Mouse (Mus musculus) CH12.LX (cell line): Measurements from ENCODE around the gene Ppm1n. TPM values are rescaled to one million over a fixed set of nuclear protein-coding genes. Genes with fewer than 3 reads are reported as not detected.

ENCODE experiments used
- DNase-seq: peaks from one replicate; pipeline ENCODE4 v3.0.0-alpha.2; 2013; ENCODE audit errors: extremely low read depth
- H3K27ac ChIP-seq: 2 replicates; pipeline ENCODE4 v1.5.1; 2012; ENCODE audit warnings: low read depth, mild to moderate bottlenecking, control low read depth, moderate library complexity; ENCODE audit not compliant: insufficient read depth
- H3K27me3 ChIP-seq: replicated peaks from 2 replicates; pipeline ENCODE3; 2012; ENCODE audit warnings: inconsistent platforms
- H3K36me3 ChIP-seq, 2 experiments: replicated peaks in 1 of 2; 2 replicates each; pipeline versions ENCODE3 to v1.6.1; 2012; ENCODE audit warnings: inconsistent platforms in 1 of 2, low read length in 1 of 2, mild to moderate bottlenecking in 1 of 2, mixed read lengths in 1 of 2, moderate library complexity in 1 of 2; ENCODE audit not compliant: control insufficient read depth in 1 of 2, insufficient read depth in 1 of 2
- H3K4me1 ChIP-seq, 2 experiments: 2 replicates each; pipeline ENCODE4 v1.6.1; 2012; ENCODE audit warnings: inconsistent platforms in 1 of 2, moderate library complexity in 1 of 2; ENCODE audit not compliant: insufficient read depth in 2 of 2, control insufficient read depth in 1 of 2
- H3K4me2 ChIP-seq: 2 replicates; pipeline ENCODE4 v1.6.1; 2012; ENCODE audit warnings: low read depth, mild to moderate bottlenecking, control low read depth; ENCODE audit not compliant: poor library complexity, insufficient read depth, severe bottlenecking
- H3K4me3 ChIP-seq, 3 experiments: fragments of 150-350 bp in 1 of 3; sonication (generic) in 1 of 3; replicated peaks in 1 of 3; 2 replicates each; pipeline versions ENCODE3 to v1.5.1; 2011 to 2012; ENCODE audit warnings: low read depth in 2 of 3, low read length in 2 of 3, mild to moderate bottlenecking in 2 of 3, moderate library complexity in 2 of 3, control low read depth in 1 of 3, improper control_type of control experiment in 1 of 3, inconsistent platforms in 1 of 3, mixed read lengths in 1 of 3; ENCODE audit not compliant: poor library complexity in 1 of 3
- H3K79me2 ChIP-seq: replicated peaks from 2 replicates; pipeline ENCODE4 v1.6.1; 2012; ENCODE audit warnings: mild to moderate bottlenecking, moderate library complexity; ENCODE audit not compliant: control insufficient read depth, poor library complexity, insufficient read depth, severe bottlenecking; ENCODE audit errors: extremely low read depth
- H3K9ac ChIP-seq: 2 replicates; pipeline ENCODE4 v1.6.1; 2012; ENCODE audit warnings: low read depth, mild to moderate bottlenecking, control low read depth, moderate library complexity; ENCODE audit not compliant: insufficient read depth
- H3K9me3 ChIP-seq: replicated peaks from 2 replicates; pipeline ENCODE3; 2012; ENCODE audit warnings: low read length, inconsistent platforms, mixed read lengths
- CHD1 ChIP-seq: IDR thresholded peaks from 2 replicates; pipeline ENCODE4 v1.6.1; 2012; ENCODE audit warnings: low read depth, low read length, improper control_type of control experiment, inconsistent platforms
- CHD2 ChIP-seq: IDR thresholded peaks from 2 replicates; pipeline ENCODE4 v1.6.1; 2011; ENCODE audit warnings: low read length, improper control_type of control experiment
- CTCF ChIP-seq, 2 experiments: IDR thresholded peaks in 1 of 2; conservative IDR thresholded peaks in 1 of 2; 2 replicates each; pipeline ENCODE4 v1.5.1; 2011 to 2012; ENCODE audit warnings: low read depth in 2 of 2, low read length in 2 of 2, improper control_type of control experiment in 1 of 2, inconsistent platforms in 1 of 2, mild to moderate bottlenecking in 1 of 2, moderate library complexity in 1 of 2
- E2F4 ChIP-seq: IDR thresholded peaks from 2 replicates; pipeline ENCODE4 v1.6.1; 2011; ENCODE audit warnings: low read depth, low read length, improper control_type of control experiment; ENCODE audit not compliant: insufficient replicate concordance
- ELF1 ChIP-seq: IDR thresholded peaks from 2 replicates; pipeline ENCODE4 v1.6.1; 2014; ENCODE audit warnings: low read depth, mild to moderate bottlenecking, inconsistent platforms, low read length, improper control_type of control experiment
- EP300 ChIP-seq: IDR thresholded peaks from 2 replicates; pipeline ENCODE4 v1.6.1; 2011; ENCODE audit warnings: low read length, improper control_type of control experiment
- ETS1 ChIP-seq: conservative IDR thresholded peaks from 2 replicates; pipeline ENCODE4 v1.6.1; 2012; ENCODE audit warnings: low read depth, mild to moderate bottlenecking, inconsistent platforms, low read length, improper control_type of control experiment, moderate library complexity
- GABPA ChIP-seq: IDR thresholded peaks from 2 replicates; pipeline ENCODE4 v1.6.1; 2012; ENCODE audit warnings: low read depth, low read length, improper control_type of control experiment, inconsistent platforms; ENCODE audit not compliant: insufficient replicate concordance
- JUN ChIP-seq: IDR thresholded peaks from 2 replicates; pipeline ENCODE4 v1.6.1; 2011; ENCODE audit warnings: low read depth, mild to moderate bottlenecking, low read length, improper control_type of control experiment, moderate library complexity; ENCODE audit not compliant: insufficient read depth
- MAFK ChIP-seq: IDR thresholded peaks from 2 replicates; pipeline ENCODE4 v1.6.1; 2011; ENCODE audit warnings: low read length, improper control_type of control experiment; ENCODE audit not compliant: insufficient replicate concordance
- MAX ChIP-seq: IDR thresholded peaks from 2 replicates; pipeline ENCODE4 v1.6.1; 2011; ENCODE audit warnings: low read length, improper control_type of control experiment
- MYC ChIP-seq: IDR thresholded peaks from 2 replicates; pipeline ENCODE4 v1.6.1; 2011; ENCODE audit warnings: low read depth, mild to moderate bottlenecking, improper control_type of control experiment, low read length
- NELFE ChIP-seq: IDR thresholded peaks from 2 replicates; pipeline ENCODE4 v1.6.1; 2011; ENCODE audit warnings: low read depth, low read length, improper control_type of control experiment
- PAX5 ChIP-seq: IDR thresholded peaks from 2 replicates; pipeline ENCODE4 v1.6.1; 2012; ENCODE audit warnings: low read length, inconsistent platforms, mixed read lengths
- RAD21 ChIP-seq: IDR thresholded peaks from 2 replicates; pipeline ENCODE4 v1.6.1; 2011; ENCODE audit warnings: low read depth, mild to moderate bottlenecking, low read length, improper control_type of control experiment, moderate library complexity
- RCOR1 ChIP-seq: conservative IDR thresholded peaks from 2 replicates; pipeline ENCODE4 v1.6.1; 2012; ENCODE audit warnings: low read depth, mild to moderate bottlenecking, inconsistent platforms, low read length, improper control_type of control experiment
- UBTF ChIP-seq: IDR thresholded peaks from 2 replicates; pipeline ENCODE4 v1.6.1; 2012; ENCODE audit warnings: low read depth, mild to moderate bottlenecking, inconsistent platforms, low read length, improper control_type of control experiment, moderate library complexity
- USF2 ChIP-seq: conservative IDR thresholded peaks from 2 replicates; pipeline ENCODE4 v1.6.1; 2011; ENCODE audit warnings: low read depth, low read length, improper control_type of control experiment
- dilution Hi-C: fragments of 300-500 bp; cut with MboI; formaldehyde crosslinking; loops from 2 replicates; pipeline ENCODE4 v1.14.3; 2020; ENCODE audit warnings: low sequenced_read_pairs; ENCODE audit not compliant: extremely low pct_unique_long_range_greater_than_20kb, extremely low pct_ligation_motif_present
- in situ Hi-C: fragments of 300-500 bp; cut with MboI; formaldehyde crosslinking; loops from 3 replicates; pipeline ENCODE4 v1.14.3; 2019; ENCODE audit warnings: low sequenced_read_pairs, low pct_ligation_motif_present, low pct_unique_long_range_greater_than_20kb, mixed read lengths
- polyA plus RNA-seq: library from polyadenylated mRNA; unstranded; fragments of >175 nt; gene quantifications from 2 replicates; pipeline ENCODE4 v1.2.1, GENCODE M21; 2012; ENCODE audit warnings: low read depth; ENCODE audit not compliant: insufficient read length
- total RNA-seq, 2 experiments: library from RNA; depleted of rRNA; stranded (reverse); fragments of 300-350 nt in 1 of 2; fragments of >200 nt in 1 of 2; gene quantifications; 2 replicates each; pipeline ENCODE4 v1.2.3; 2012 to 2014

Ppm1n gene
- total and polyA plus RNA-seq, 3 experiments, result not detected

DNA sequence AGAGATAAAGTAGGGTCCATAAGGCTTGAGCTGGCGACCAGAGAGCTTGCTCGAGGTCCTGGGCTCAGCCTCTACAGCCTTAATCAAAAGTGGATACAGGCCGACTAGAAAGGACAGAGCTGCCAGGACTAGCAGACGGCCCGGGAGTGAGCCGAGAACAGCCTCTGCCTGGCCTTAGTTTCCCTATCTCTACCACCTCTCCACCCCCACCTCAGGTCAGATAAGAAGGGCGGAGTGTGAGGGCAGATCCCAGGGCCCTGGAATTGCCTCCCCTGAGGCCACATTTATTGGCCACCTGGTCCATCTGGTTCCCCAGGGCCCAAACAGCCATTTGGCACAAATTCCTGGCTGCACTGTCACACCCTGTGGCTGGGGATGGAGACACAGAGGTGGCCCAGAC lies 14.7 kb downstream of the Ppm1n start:
- no peak for DNase-seq
- H3K4me2 ChIP-seq, result no peak overlapping the region
- peaks cover 27 to 45% of the 10 kb centered on the region in 2 experiments for H3K4me1 ChIP-seq
- H3K27ac ChIP-seq, result peak overlapping the region; percentile 94
- H3K9ac ChIP-seq, result no peak overlapping the region
- dilution Hi-C loops, result no loop called here
- H3K79me2 ChIP-seq, result peaks cover 53% of the 10 kb centered on the region
- in situ Hi-C loops, result no loop called here
- H3K27me3 ChIP-seq, result no peaks in the 10 kb centered on the region
- peaks cover 57 to 64% of the 10 kb centered on the region in 2 experiments for H3K36me3 ChIP-seq
- no peaks in the 10 kb centered on the region for H3K9me3 ChIP-seq
- TF ChIP-seq ETS1, result no peak
- TF ChIP-seq MAFK, result no peak
- TF ChIP-seq RCOR1, result no peak
- TF ChIP-seq NELFE, result no peak
- TF ChIP-seq MAX, result no peak
- TF ChIP-seq UBTF, result no peak
- TF ChIP-seq CHD2, result no peak
- TF ChIP-seq CTCF (conservative IDR thresholded peaks at IDR 0.05 in 1 of 2, IDR thresholded peaks at IDR 0.05 in 1 of 2; ENCODE audit: low read depth in 2 of 2, low read length in 2 of 2), result no peak
- no peak for TF ChIP-seq ELF1
- no peak for TF ChIP-seq MYC
- TF ChIP-seq EP300, result no peak
- no peak for TF ChIP-seq USF2
- TF ChIP-seq E2F4, result no peak
- TF ChIP-seq RAD21, result no peak
- no peak; the same call in 1 of the 2 replicates for TF ChIP-seq CHD1
- no peak for TF ChIP-seq PAX5
- H3K4me3 ChIP-seq, result no peak overlapping the region

DNA sequence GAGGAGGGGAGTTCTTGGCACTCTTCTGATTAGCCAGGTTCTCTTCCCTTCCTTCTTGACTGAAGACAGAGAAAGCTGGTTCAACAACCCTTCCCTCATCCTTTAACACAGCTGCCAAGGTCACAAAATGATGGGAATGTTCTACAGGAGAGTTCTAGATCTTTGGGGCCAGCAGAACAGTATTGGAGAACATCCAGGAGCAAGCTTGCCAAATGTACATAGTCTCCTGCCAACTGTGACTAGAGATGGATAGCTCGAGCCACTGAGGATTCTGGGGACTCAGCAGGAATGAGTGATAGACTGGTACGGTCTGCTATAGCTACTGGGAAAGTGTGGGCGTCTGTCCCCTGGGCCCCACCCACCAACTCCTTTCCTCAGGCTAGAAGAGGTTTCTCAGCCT lies 21.5 kb downstream of the Ppm1n start:
- no peak for DNase-seq
- peaks cover 2 to 30% of the 10 kb centered on the region in 2 experiments; a peak in 3 of 4 replicates for H3K4me1 ChIP-seq
- TF ChIP-seq CHD2, result no peak
- TF ChIP-seq MAX, result no peak
- no peak for TF ChIP-seq GABPA
- no peak for TF ChIP-seq JUN
- no peak overlapping the region for H3K27ac ChIP-seq
- H3K4me3 ChIP-seq, result no peak overlapping the region
- H3K9ac ChIP-seq, result no peak overlapping the region
- no peaks in the 10 kb centered on the region for H3K79me2 ChIP-seq
- H3K4me2 ChIP-seq, result no peak overlapping the region
- H3K36me3 ChIP-seq, result peaks cover 69 to 91% of the 10 kb centered on the region in 2 experiments
- no peaks in the 10 kb centered on the region for H3K9me3 ChIP-seq
- in situ Hi-C loops, result no loop called here
- dilution Hi-C loops, result no loop called here
- H3K27me3 ChIP-seq, result no peaks in the 10 kb centered on the region
